8 mouse cellular contexts compared by ENCODE assay signal in genomic region chr14:46385701-46386477, GRCm38 (mm10). TPM values are rescaled to one million over a fixed set of nuclear protein-coding genes. Genes with fewer than 3 reads are reported as not detected.
DNase-seq lines count a peak whose midpoint lies in the region; ATAC-seq and TF ChIP-seq lines count a peak whose summit lies in the region.

No protein-coding gene starts in this region.

- H3K4me1 ChIP-seq in testis, adult 2 months (ENCODE audit: control insufficient read depth, insufficient read depth, low read length) = peaks cover 27% of the 10 kb centered on the region
- peaks cover 22% of the 10 kb centered on the region for H3K4me1 ChIP-seq in heart, embryonic 16.5 days (ENCODE audit: control insufficient read depth, insufficient read depth, low read length)
- peaks cover 62% of the 10 kb centered on the region for H3K4me1 ChIP-seq in limb, embryonic 12.5 days (replicated peaks)
- peaks cover 18% of the 10 kb centered on the region; the same call in 1 of the 2 replicates for H3K4me1 ChIP-seq in neural tube, embryonic 14.5 days (ENCODE audit: control insufficient read depth, insufficient read depth, low read length)
- H3K4me1 ChIP-seq in thymus, adult 2 months (replicated peaks; ENCODE audit: control insufficient read depth, insufficient read depth, low read length) = no peaks in the 10 kb centered on the region

- H3K27ac ChIP-seq in testis, adult 2 months (ENCODE audit: control insufficient read depth, insufficient read depth, low read depth, low read length) = peak overlapping the region; percentile 12; the same call in 1 of the 2 replicates
- H3K27ac ChIP-seq in heart, embryonic 16.5 days (ENCODE audit: low read length) = no peak overlapping the region
- peak overlapping the region; percentile 90 for H3K27ac ChIP-seq in limb, embryonic 12.5 days
- H3K27ac ChIP-seq in neural tube, embryonic 14.5 days (ENCODE audit: low read depth, low read length) = no peak overlapping the region
- no peak overlapping the region for H3K27ac ChIP-seq in thymus, adult 2 months (ENCODE audit: control insufficient read depth, insufficient read depth, low read length)

- no peaks in the 10 kb centered on the region for H3K36me3 ChIP-seq in testis, adult 2 months (ENCODE audit: control insufficient read depth, insufficient read depth, low read length)
- H3K36me3 ChIP-seq in heart, embryonic 16.5 days (ENCODE audit: control insufficient read depth, insufficient read depth) = no peaks in the 10 kb centered on the region
- peaks cover 14% of the 10 kb centered on the region for H3K36me3 ChIP-seq in limb, embryonic 12.5 days
- no peaks in the 10 kb centered on the region for H3K36me3 ChIP-seq in neural tube, embryonic 14.5 days (ENCODE audit: control insufficient read depth, insufficient read depth, low read length)
- H3K36me3 ChIP-seq in thymus, adult 2 months (ENCODE audit: control insufficient read depth, insufficient read depth, low read length) = no peaks in the 10 kb centered on the region

- under 1% methylated on average over 39 of the region's 39 CpGs for WGBS in heart, embryonic 16.5 days
- under 1% methylated on average over 39 of the region's 39 CpGs for WGBS in limb, embryonic 12.5 days
- WGBS in neural tube, embryonic 14.5 days = under 1% methylated on average over 39 of the region's 39 CpGs
- 6% methylated on average over 39 of the region's 39 CpGs for WGBS in thymus, adult 2 months

- peaks cover 6% of the 10 kb centered on the region for H3K27me3 ChIP-seq in testis, adult 2 months (ENCODE audit: control insufficient read depth, insufficient read depth, low read length)
- peaks cover 14% of the 10 kb centered on the region for H3K27me3 ChIP-seq in heart, embryonic 16.5 days (ENCODE audit: control insufficient read depth, insufficient read depth, low read length)
- peaks cover 40% of the 10 kb centered on the region for H3K27me3 ChIP-seq in limb, embryonic 12.5 days
- peaks cover 52% of the 10 kb centered on the region for H3K27me3 ChIP-seq in neural tube, embryonic 14.5 days (ENCODE audit: control insufficient read depth, insufficient read depth, low read length)
- H3K27me3 ChIP-seq in thymus, adult 2 months (ENCODE audit: control insufficient read depth, insufficient read depth, low read length) = peaks cover 4% of the 10 kb centered on the region

- no peak for TF ChIP-seq CTCF in testis, adult 2 months (IDR thresholded peaks at IDR 0.05; ENCODE audit: control insufficient read depth, insufficient read depth, insufficient replicate concordance, low read depth, low read length)
- no peak for TF ChIP-seq CTCF in thymus, adult 2 months (IDR thresholded peaks at IDR 0.05; ENCODE audit: borderline replicate concordance, control insufficient read depth, extremely low read depth, insufficient read depth, low read length, poor library complexity)

- DNase-seq in testis, postnatal 10 days (ENCODE audit: low spot score) = no peak
- no peak for DNase-seq in urinary bladder, postnatal 10 days (ENCODE audit: low spot score)
- no peak for DNase-seq in thymus, adult 2 months

- peak overlapping the region; percentile 67 for H3K9ac ChIP-seq in heart, embryonic 16.5 days (ENCODE audit: low read length)
- peak overlapping the region; percentile 52 for H3K9ac ChIP-seq in limb, embryonic 12.5 days (replicated peaks)
- H3K9ac ChIP-seq in neural tube, embryonic 14.5 days (replicated peaks; ENCODE audit: low read depth, low read length) = no peak overlapping the region

- peak overlapping the region; percentile 68 for H3K4me3 ChIP-seq in testis, adult 2 months (ENCODE audit: control insufficient read depth, low read depth, low read length)
- peak overlapping the region; percentile 59 for H3K4me3 ChIP-seq in heart, embryonic 16.5 days (ENCODE audit: low read length)
- peak overlapping the region; percentile 57 for H3K4me3 ChIP-seq in limb, embryonic 12.5 days (replicated peaks)
- H3K4me3 ChIP-seq in neural tube, embryonic 14.5 days (ENCODE audit: low read depth, low read length) = peak overlapping the region; percentile 54
- no peak overlapping the region for H3K4me3 ChIP-seq in thymus, adult 2 months (ENCODE audit: control insufficient read depth, insufficient read depth, low read length)

- no peak for TF ChIP-seq POLR2A in testis, adult 2 months (IDR thresholded peaks at IDR 0.05; ENCODE audit: control insufficient read depth, low read depth, low read length)
- TF ChIP-seq POLR2A in thymus, adult 2 months (IDR thresholded peaks at IDR 0.05; ENCODE audit: control insufficient read depth, extremely low read depth, insufficient read depth, low read length, poor library complexity) = no peak

- H3K9me3 ChIP-seq in heart, embryonic 16.5 days (replicated peaks; ENCODE audit: control insufficient read depth, low read length) = no peaks in the 10 kb centered on the region
- no peaks in the 10 kb centered on the region for H3K9me3 ChIP-seq in limb, embryonic 12.5 days
- no peaks in the 10 kb centered on the region for H3K9me3 ChIP-seq in neural tube, embryonic 14.5 days (ENCODE audit: control insufficient read depth, low read length)

- no peak for ATAC-seq in heart, embryonic 16.5 days (replicated peaks; ENCODE audit: extremely low read depth, insufficient read depth, low FRiP score)
- ATAC-seq in limb, embryonic 12.5 days (ENCODE audit: insufficient number of reproducible peaks, insufficient read depth, low FRiP score, low TSS enrichment, low read depth) = no peak
- no peak for ATAC-seq in neural tube, embryonic 14.5 days (ENCODE audit: low read depth)
- no peak for ATAC-seq in cerebellum, adult (ENCODE audit: insufficient number of reproducible peaks, low FRiP score, low TSS enrichment)

- H3K4me2 ChIP-seq in heart, embryonic 16.5 days (ENCODE audit: low read depth, low read length) = peak overlapping the region; percentile 86
- H3K4me2 ChIP-seq in limb, embryonic 12.5 days = peak overlapping the region; percentile 82
- H3K4me2 ChIP-seq in neural tube, embryonic 14.5 days (ENCODE audit: low read depth, low read length) = peak overlapping the region; percentile 89

RNA-seq across cellular contexts. Expression of gene Bmp4, which starts 4.6 kb away (rescaled TPM):
- 5.0 and 5.7 TPM in 2 replicates for polyA plus RNA-seq in testis, adult 2 months (2012; rRNA removed)
- 14.0 and 21.6 TPM in 2 replicates for polyA plus RNA-seq in heart, embryonic 16.5 days (2015; fragmentation: Nextera tagmentation; extraction: Ambion mirVana)
- polyA plus RNA-seq in limb, embryonic 12.5 days (2016; fragmentation: Nextera tagmentation; extraction: Ambion mirVana) = 35.4 and 46.7 TPM in 2 replicates
- polyA plus RNA-seq in neural tube, embryonic 14.5 days (2014; fragmentation: Nextera tagmentation; extraction: Ambion mirVana) = 2.2 and 4.3 TPM in 2 replicates
- 5.0 and 12.2 TPM in 2 replicates for polyA plus RNA-seq in thymus, adult 2 months (2012; rRNA removed)

RNA-seq across cellular contexts. Expression of gene Gm15217, which starts 6.7 kb away (rescaled TPM):
- polyA plus RNA-seq in testis, adult 2 months (2012; rRNA removed) = not detected in 2 replicates
- polyA plus RNA-seq in heart, embryonic 16.5 days (2015; fragmentation: Nextera tagmentation; extraction: Ambion mirVana) = not detected in 2 replicates
- polyA plus RNA-seq in limb, embryonic 12.5 days (2016; fragmentation: Nextera tagmentation; extraction: Ambion mirVana) = not detected in 2 replicates
- not detected in 2 replicates for polyA plus RNA-seq in neural tube, embryonic 14.5 days (2014; fragmentation: Nextera tagmentation; extraction: Ambion mirVana)
- polyA plus RNA-seq in thymus, adult 2 months (2012; rRNA removed) = not detected in 2 replicates

Comparison
In these comparisons a context has a peak if more than half of its experiments do, and no peak if none do; other contexts are left out.
1. H3K27ac ChIP-seq: peak in testis, adult 2 months (single experiment) and limb, embryonic 12.5 days (single experiment); none in heart, embryonic 16.5 days (single experiment), neural tube, embryonic 14.5 days (single experiment) and thymus, adult 2 months (single experiment).
2. Peak in every context shown above with its lines, with median percentiles within 50 percentile points of each other: H3K4me2 ChIP-seq.